Mouse (Mus musculus): ENCODE results near the gene Asf1b.
"Not testable (repeated sequence)": the region's sequence is repeated elsewhere in the genome, so short reads cannot be mapped to it uniquely, and the experiment has no call there.

Gene Asf1b

GRCm38 (mm10) chr8:83996567-83997505 lies 41.5 kb downstream of the Asf1b start:
- peak; percentile 90 for DNase-seq (ENCODE audit: low spot score)

- peak; percentile 81 for DNase-seq (ENCODE audit: low spot score)
These were observed 42.3 kb downstream of the Asf1b start, which contains the start of gene Samd1 for GRCm38 (mm10) chr8:83997511-83998141. Gene Samd1, plus strand, starts transcription at chr8:83997672.

DNA sequence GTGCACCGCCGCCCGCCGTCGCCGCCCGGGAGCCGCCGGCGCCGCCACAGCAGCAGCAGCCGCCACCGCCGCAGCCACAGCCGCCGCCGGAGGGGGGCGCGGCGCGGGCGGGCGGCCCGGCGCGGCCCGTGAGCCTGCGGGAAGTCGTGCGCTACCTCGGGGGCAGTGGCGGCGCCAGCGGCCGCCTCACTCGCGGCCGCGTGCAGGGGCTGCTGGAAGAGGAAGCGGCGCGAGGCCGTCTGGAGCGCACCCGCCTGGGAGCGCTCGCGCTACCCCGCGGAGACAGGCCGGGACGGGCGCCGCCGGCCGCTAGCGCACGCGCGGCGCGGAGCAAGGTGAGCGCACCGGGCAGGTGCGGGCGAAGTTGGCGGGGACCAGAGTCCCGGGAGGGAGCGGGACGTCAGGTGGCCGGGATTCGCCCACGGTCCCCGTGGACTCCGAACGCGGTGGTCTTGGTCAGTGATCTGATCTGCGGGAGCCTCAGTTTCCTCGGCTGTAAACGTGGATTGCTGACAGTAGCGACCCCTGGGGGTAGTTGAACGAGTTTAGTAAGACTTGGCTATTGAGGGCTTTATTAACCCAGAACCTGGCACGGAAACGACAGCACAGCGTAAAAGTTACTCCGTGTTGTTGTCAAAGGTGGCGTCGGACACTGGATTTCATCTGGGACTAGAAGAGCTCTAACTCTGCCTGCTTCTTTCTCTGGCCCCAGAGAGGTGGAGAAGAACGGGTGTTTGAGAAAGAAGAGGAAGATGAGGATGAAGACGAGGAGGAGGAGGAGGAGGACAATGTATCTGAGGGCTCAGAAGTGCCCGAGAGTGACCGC lies 43.1 kb downstream of the Asf1b start:
- DNase-seq (ENCODE audit: low spot score), result peak; percentile 81

- DNase-seq (ENCODE audit: low spot score), result no peak
These were observed 43.9 kb downstream of the Asf1b start for GRCm38 (mm10) chr8:83999057-83999705.

- no peak for DNase-seq (ENCODE audit: low spot score)
These were observed 44.5 kb downstream of the Asf1b start for GRCm38 (mm10) chr8:83999825-84000224.

- no peak for DNase-seq (ENCODE audit: low spot score)
These were observed 46.1 kb downstream of the Asf1b start, which contains the start of gene 1700067K01Rik for GRCm38 (mm10) chr8:84001281-84002000. Gene 1700067K01Rik, plus strand, starts transcription at chr8:84001502.

DNA sequence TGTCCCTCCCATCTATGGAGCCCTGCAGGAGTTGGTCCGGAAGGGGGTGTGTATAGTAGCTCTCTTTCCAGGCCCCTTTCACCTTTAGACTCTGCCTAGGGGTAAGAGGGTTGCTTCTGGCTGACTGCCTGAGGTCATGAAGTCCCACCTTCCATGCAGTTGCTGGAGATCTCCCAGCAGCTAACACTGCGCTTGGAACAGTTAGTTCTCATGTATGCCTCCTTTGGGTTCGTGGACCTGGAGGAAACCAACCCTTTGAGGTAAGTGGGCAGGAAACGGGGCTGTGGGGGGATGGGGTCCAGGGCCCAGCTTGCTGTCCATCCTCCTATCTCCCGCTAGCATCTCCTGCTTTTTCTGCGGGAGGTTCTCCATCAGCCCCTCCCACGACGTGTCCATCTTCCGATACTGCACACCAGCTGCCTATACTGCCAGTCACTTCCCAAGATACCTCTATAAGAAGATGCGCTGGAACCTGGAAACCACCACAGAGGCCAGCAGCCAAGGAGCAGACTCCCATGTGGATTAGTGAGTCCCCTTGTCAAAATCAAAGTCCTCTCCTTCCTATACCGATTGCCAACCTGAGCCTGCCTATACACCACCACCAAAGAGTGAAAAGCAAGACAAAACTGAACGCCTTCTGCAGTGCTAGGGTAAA lies 47.8 kb downstream of the Asf1b start:
- peak; percentile 72 for DNase-seq (ENCODE audit: low spot score)

DNA sequence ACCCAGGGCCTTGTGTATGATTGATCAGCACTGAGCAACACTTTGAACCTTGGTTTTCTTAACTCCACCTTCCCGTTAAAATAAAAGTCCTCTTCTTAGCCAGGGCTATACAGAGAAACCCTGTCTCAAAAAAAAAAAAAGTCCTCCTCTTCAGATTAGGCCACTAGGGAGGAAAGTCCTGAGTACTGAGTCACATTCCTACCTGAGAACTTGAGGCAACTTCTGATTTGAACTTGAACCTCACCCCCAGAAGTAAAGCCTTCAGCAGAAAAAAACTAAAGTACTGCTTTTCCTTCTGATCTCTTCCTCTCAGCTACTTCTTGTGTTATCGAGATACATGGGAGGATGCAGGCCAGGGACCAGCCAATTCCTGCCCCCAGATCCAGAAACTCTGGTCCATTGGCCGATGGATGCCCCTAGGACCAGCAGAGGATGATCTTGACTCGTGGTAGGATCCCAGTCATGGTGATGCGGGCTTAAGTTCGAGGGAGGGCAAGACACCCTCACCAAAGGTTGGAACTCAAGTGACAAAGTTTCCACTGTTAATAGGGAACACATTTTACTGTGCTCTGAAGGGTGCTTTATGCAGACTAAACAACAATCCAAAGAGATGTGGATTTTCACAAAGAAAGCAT lies 48.4 kb downstream of the Asf1b start:
- DNase-seq (ENCODE audit: low spot score), result no peak

DNA sequence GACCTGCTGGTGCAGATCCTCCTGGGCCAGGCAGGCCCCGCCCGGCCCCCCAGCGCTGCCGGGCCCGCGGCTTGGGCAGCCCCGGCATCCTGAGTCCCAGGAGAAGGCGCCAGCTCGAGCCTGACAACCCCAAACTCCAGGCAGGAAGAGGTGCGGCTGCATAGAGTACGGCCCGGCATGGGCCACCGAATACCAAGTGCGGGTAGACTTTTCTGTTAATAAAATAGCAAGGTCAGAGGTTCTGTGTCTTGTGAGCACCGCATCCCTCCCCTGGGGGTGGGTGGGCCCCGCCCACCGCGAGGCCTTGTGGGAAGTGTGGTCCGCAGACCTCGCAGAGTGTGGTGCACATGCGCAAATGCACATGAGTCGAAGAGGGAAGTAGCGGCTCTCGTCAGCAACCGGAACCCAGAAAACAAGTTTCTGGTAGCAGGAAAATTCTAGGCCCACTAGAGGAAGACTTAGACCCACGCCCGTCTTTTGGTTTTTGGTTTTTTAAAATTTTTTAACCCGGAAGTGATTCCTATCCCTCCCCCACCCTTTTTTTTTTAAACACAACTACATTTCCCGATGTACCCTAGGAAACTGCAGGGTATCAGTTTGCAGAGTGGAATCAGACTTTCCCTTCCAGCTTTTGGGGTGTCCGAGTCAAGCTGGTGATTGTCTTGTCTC lies 49.4 kb downstream of the Asf1b start:
- DNase-seq (ENCODE audit: low spot score), result peak; percentile 95

DNA sequence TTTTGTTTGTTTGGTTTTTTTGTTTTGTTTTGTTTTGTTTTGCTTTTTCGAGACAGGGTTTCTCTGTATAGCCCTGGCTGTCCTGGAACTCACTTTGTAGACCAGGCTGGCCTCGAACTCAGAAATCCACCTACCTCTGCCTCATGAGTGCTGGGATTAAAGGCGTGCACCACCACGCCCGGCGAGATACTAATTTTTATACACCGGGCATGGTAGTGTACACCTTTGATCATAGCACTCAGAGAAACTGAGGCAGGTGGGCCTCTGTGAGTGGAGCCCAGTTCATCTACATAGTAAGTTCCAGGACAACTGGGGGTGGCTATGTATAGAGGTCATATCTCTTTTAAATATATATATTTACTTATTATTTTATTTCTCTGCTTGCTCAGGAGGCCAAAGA lies 50.2 kb downstream of the Asf1b start:
- DNase-seq (ENCODE audit: low spot score), result not testable (repeated sequence)

DNA sequence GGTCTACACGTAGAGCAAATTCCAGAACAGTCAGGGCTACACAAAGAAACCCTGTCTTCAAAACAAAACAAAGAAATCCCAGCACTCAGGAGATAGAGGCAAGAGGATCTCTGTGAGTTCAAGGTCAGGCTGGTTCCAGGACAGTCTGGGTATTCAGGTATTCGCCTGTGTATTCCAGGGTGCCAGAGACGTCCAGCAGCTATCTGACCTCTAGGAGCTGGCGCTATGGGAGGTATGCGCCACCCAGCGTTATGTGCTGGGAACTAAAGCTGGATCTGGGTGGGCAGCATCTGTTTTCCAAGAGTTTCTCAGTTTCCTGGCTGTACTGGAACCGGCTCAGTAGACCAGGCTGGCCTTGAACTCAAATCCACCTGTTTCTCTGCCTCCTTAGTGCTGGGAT lies 53.1 kb downstream of the Asf1b start:
- DNase-seq (ENCODE audit: low spot score), result no peak

- peak; percentile 91 for DNase-seq (ENCODE audit: low spot score)
These were observed 54.6 kb downstream of the Asf1b start for GRCm38 (mm10) chr8:84009876-84010275.

GRCm38 (mm10) chr8:84010625-84011611 lies 55.6 kb downstream of the Asf1b start:
- peak; percentile 86 for DNase-seq (ENCODE audit: low spot score)

DNA sequence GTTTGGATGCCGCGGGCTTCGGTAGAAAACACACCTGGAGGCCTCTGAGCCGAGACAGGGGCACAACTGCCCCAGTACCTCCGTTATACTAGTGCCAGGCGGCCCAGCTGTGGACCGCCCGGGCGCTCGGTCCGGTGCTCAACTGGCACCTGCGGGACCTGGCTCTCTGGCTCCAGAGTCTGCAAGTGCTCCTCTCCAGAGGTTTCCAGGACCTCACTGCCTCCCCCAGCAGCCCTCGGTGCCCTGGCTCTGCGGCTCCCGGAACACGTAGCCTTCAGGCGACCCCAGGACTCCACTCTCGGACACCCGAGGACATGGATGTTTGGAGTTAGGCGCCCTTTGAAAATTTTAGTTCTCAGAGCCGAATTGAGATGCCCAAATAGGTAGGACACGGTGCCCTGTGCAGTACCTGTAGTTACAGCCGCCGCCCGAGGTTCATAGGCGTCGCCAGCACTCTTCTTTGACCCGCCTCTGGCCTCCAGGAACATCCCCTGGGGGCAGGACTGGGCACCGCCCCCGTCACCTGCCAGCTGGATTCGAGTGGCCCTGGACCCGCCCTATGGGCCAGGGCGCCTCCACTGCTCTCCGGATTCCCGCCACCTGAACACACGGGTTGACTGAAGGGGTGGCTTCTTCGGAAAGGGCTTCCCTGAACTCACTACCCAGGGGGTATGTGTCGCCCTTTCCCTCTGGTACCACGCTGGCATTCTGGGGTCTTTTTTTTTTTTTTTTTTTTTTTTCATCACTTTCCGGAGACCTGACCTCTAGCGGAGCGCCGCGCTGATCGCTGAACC lies 56.6 kb downstream of the Asf1b start, which contains the start of gene 2210011C24Rik:
TSS of gene 2210011C24Rik (minus strand) at position 467 of the 794 bp plus-strand sequence.
- peak; percentile 57 for DNase-seq (ENCODE audit: low spot score)

DNA sequence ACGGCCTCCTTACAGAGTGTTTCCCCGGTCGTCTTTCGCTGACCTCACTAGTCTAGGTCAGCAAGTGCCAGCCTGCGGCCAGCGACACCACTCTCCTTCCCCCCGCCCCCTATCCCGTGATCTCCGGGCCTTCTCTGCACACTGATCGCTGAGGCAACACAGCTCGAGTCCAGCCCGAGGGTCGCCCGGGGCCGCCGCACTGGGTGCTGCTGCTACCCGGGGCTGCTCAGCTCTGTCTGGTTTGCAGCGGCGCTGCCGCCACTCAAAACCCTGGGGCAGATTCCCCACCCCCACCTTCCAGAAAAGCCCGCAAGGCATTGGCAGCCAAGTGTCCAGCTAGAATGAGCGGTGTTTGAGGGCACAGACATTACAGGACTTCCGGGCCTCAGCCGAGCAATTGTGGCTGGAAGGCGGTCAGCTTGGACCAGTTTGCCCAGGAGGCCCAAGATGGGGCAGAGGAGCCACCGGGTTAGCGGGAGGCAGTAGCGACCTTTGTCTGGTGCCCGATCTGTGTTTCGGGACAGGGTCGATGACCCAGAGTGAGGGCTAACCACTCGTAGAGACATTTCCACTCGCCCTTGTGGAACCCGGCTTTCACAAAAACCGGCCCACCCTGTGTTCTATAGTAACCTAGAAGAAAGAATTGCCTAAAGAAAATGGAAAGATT lies 57.3 kb downstream of the Asf1b start:
- peak; percentile 47 for DNase-seq (ENCODE audit: low spot score)

DNA sequence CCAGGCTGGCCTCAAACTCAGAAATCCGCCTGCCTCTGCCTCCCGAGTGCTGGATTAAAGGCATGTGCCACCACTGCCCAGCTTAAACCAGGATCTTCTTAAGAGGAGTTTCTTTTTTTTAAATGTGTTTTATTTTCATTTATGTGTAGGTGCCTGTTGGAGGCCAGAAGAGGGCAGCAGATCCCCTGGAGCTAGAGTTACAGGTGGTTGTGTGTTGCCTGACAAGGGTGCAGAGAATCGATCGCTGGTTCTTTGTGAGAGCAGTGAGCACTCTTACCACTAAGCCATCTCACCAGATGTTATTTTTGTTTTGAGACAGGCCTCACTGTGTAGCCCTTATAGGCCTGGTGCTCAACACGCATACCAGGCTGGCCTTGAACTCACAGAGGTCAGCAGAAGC lies 60.5 kb downstream of the Asf1b start:
- no peak for DNase-seq (ENCODE audit: low spot score)

DNA sequence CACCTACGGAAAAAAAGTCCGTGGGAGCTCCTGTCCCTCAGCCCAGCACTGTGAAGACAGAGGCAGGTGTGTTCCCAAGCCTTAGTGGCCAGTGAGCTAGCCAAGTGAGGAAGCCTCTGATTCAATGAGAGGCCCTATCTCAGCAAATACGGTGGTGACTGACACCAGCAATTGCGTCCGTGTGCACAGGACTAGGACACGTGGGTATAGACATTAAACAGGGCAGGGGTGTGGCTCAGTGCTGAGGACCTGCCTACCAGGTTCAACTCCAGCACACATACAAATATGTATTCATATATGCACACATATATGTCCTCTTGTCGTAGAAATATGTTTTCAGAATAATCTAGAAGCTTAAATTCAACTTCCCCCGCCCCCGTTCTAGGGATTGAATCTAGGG lies 64.4 kb downstream of the Asf1b start:
- DNase-seq (ENCODE audit: low spot score), result no peak

Measured in MN1 (cell line).